Mouse (Mus musculus) testis, adult 2 months (tissue): Measurements from ENCODE around the gene Elmo1.

Experiments
- CTCF ChIP-seq: fragments of 200-500 bp; IDR thresholded peaks from 2 replicates; pipeline ENCODE4 v1.5.1; 2012; ENCODE audit warnings: low read depth, mild to moderate bottlenecking, inconsistent platforms, low read length, moderate library complexity; ENCODE audit not compliant: control insufficient read depth, insufficient read depth, insufficient replicate concordance
- POLR2A ChIP-seq: fragments of 200-500 bp; IDR thresholded peaks from 2 replicates; pipeline ENCODE4 v1.6.1; 2012; ENCODE audit warnings: low read depth, mild to moderate bottlenecking, inconsistent platforms, low read length, moderate library complexity; ENCODE audit not compliant: control insufficient read depth

- TF ChIP-seq CTCF (no peak), POLR2A (no peak)
Observed at GRCm38 (mm10) chr13:20392824-20393598, 302.6 kb downstream of the Elmo1 start.
